Mouse (Mus musculus): ENCODE results near the gene Itpkb.

DNA sequence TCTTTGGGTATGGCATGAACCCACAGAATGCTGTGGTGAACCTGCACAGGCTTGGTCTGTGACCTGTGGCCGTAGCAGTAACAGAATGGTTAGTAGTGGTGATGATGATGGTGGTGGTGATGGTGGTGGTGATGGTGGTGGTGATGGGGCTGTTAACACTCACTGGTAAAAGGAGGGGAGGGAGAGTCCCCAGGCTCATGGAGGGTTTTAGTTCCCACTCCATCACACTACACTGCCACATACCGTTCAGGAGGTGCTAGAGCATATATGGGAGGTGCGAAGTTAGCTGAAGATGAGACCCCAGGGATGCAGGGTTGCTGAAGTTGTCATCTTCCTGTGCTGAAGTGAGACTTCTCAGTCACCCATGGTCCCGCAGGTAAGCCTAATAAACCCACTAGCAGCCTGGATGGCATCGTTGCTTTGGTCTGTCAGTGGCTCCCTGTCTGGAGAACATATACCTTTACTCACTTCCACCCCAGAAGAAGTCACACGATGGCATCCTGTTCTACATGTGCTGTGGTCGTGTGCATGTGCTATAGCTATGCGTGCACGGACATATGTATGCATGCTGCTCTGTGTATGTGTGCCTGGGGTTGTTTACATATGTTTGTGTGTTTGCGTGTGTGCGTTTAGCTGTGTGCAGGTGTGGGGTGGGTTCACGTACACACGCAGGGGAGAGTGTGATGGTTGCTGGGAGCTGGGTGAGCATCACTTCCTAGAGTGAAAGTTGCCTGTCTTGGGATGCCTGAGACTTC is 24.9 kb downstream of the Itpkb start:
- no peak for TF ChIP-seq CTCF (IDR thresholded peaks at IDR 0.05; ENCODE audit: insufficient read depth, low read length)
- no peak for TF ChIP-seq POLR2A (IDR thresholded peaks at IDR 0.05; ENCODE audit: borderline replicate concordance, extremely low read depth, low read depth, low read length)

Data from lung, adult 2 months (tissue).